Mouse (Mus musculus) adrenal gland, postnatal 25 days (tissue): ENCODE data around the gene Maml3. TPM values are rescaled to one million over a fixed set of nuclear protein-coding genes. Genes with fewer than 3 reads are reported as not detected.

Experiments
- DNase-seq: peaks from one replicate; pipeline ENCODE4 v3.0.0; 2021; ENCODE audit warnings: mixed read lengths
- total RNA-seq: library from RNA; stranded (reverse); gene quantifications from 2 replicates; pipeline ENCODE4 v1.2.3, GENCODE M21; 2021

Maml3 gene
- total RNA-seq, 1 experiment from 2014 or later, result 11.8 TPM

DNA sequence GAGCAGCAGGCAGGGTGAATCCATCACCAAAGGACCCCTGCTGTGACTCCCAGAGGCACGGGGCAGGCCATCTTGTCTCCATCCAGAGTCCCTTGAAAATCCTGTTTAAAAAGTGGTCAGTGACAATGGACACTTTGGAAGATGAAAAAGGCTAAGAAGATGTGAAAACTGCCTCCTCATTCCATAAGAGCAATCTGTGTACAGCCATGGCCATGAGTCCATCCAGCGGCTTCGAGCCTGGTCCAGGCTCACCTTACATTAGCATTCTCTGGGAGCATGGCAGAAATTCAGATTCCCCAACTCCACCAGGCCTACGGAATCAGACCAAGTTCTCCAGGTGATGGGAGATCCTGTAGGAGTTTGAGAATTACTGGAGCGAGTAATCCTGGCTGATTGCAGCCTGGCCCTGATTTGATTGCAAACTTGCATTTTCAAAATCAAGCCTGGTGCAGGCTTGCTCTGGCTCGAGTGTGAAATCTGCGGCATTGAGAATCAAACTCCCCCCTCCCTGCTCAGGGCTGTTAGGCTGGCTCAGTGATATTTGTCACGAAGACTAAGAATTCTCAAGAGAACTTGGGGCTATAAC, 402.1 kb downstream of the Maml3 start:
- no peak for DNase-seq

DNA sequence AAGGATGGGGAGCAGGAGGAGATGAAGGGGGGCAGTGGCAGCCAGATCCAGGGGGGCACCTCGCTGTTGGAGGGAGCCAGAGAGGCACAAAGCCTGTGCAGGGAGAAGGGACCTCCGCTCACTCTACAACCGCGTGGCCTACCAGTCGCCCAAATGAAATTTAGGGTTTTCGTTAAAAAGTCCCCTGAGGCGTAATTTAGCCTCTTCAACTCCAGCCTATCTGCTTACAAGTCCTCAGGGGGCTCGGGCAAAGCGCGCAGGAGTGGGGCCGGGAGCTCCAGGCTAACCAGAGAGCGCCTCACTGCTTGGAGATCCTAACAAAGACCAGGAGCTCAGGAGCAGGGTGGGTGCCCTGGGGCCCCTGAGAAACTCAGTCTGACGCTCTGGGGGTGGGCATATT, 402.9 kb downstream of the Maml3 start:
- no peak for DNase-seq

DNA sequence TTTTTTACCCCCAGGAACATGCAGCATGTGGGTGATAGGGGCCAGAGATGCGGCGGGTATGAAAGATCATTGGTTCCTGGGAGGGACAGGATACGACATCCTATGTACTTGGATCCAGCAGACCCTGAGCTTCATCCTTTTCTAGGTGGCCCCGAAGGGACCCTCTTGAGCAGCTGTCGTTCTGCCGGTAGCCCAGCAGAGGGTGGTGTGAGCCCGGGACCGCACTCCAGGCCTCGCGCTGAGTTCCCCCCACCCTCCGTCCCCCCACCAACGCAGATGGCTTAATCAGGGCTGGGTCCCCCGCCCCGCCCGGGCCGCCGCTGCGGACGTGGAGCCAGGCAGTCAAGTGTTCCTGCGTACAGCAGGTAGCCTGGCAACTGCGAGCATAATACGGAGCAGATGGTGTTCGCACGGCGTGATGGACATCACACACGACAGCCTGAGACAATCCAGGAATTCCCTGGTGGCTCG, 403.6 kb downstream of the Maml3 start:
- peak; percentile 75 for DNase-seq

DNA sequence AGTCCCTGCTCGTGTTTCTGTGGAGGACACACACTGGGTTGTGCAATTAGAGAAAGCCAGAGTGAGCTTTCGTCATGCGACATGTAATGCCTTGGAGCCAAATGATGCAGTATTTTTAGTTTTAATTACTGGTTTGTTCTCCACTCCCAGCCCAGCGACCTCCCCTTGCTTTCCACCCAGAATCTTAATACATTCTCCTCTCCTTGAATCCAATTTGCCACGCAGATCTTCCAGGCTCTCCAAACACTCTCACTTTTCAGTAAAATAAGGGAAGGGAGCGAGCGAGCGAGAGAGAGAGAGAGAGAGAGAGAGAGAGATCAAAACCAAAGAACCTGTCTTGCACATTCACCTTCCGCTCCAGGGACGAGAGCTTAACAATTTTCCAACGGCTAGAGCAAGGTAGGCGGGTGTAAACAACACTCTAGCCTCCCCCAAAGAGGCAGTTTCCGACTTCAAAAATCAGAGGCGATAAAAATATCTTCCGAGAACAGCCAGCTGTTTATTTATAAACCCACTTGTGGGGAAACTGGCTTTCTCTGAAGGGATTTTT, 404.1 kb downstream of the Maml3 start:
- no peak for DNase-seq

DNA sequence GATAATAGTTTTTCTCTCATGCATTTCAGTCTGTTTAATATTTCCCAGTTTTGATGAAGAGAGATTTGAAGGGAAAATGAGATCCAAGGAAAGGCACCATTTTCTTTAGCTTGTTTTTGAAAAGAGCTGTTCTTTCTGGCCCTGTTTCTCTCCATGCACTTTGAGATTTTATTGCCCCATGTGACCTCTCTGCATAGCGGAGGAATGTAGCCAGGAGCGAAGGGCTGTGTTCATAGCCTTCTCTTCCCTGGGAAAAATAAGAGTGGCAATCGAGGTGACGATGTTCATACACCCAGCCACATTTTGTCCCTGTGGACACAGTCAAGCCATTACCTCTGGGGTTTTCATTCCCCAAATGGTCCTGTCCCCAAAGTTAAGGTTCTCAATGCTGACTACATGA, 404.8 kb downstream of the Maml3 start:
- no peak for DNase-seq

DNA sequence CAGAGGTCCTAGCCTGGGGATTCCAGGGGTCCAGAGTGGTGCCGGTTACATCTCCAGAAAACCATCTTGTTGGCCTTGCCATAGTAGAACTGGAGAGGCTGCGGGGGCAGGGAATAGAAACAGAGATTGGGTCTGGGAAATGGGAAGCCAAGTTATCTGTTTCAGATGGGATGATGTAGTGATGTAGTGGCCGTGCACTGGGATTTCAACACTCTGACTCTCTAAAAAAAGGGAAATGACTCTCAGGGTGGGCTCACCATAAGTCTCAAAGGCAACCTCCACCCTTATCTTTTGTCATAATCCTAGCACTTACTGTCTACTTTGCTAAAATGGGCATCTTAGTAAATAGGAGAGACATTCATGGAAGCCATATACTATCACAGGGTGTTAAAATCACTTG, 406.9 kb downstream of the Maml3 start:
- no peak for DNase-seq

DNA sequence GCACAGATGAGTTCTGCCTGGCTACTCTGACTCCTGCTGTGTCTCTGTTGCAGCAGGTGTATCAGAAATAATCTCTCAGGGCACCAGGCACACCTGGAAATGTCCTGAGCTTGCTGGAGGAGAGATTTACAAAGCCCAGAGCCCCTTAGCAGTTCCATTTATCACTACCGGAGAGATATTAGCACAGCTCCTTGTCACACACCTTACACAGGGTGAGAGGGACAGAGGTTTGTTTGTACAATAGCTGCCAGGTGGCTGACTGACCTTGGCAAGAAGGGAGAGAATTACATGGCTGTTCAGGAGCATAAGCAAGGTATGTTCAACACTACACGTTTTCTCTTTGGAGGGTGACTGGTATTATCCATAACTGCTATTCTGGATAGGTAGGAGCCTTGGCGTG, 409.2 kb downstream of the Maml3 start:
- no peak for DNase-seq

DNA sequence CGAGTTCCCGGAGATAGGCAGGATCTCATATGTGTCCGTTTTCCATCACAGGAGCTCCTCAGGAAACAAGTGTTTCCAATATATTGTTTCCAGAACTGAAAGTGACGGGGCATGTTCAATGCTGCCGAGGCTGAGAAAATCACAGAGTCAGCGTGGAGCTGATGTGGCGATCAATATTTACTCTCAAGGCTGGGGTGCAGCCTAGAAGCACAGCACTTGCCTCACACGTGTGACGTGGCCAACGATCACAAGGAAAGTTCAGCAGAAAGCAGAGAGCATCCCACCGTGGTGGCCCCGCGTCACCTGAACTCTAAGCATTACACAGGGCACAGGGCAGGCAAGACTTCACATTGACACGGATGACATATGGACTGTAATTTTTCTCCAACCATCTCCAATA, 410.3 kb downstream of the Maml3 start:
- no peak for DNase-seq

DNA sequence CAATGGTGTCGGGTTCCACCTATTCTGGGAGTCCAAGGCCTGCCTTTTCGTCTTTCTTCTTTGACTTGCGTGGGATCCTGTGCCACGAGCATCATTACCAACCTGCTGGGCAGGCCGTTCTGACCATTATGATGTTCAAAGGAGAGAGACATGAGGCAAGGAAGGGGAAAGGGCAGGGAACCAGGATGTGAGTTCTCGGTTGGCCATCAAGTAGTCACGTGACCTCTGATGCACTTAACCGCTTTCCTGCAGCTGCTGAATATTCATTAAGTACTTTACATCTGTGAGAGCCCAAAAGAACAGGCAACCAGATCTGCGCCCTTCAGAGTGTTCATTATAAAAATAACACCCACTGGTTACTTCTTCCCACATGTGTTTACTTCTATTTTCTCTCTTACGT, 411.7 kb downstream of the Maml3 start:
- DNase-seq, result no peak

DNA sequence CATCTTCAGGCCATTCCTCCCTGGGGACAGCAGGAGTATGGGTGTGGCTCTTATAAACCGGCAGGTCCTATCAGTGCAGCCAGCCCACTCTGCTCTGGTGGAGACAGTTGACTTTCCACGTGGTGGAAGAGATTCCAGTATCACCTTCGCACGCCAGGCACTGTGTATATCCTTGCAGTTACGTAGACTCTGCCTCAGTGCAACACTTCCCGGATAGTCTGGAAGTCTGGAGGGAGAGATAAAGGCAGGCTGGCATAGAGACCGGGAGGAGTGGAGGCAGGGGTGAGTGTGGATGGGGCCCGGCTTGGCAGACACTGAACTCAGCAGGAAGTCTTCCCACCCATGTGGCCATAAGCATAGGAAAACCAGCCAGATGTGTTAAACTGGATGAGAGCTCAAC, 416.2 kb downstream of the Maml3 start:
- DNase-seq, result no peak

DNA sequence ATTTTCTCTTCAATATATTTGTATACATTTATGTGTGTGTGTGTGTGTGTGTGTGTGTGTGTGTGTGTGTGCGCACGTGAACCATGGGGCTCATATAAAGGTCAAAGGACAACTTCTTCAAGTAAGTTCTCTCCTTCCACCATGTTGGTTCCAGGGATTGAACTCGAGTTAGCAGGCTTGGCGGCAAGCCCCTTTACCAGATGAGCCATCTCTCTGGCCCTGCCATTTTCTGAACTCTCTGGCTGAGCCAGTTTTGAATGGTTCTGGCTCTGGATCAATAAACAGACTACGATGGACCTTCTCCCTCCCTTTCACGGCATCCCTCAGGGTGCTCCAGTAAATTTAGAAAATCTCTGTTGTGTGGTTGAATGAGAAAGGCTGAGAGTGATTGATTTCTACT, 418.1 kb downstream of the Maml3 start:
- no peak for DNase-seq

DNA sequence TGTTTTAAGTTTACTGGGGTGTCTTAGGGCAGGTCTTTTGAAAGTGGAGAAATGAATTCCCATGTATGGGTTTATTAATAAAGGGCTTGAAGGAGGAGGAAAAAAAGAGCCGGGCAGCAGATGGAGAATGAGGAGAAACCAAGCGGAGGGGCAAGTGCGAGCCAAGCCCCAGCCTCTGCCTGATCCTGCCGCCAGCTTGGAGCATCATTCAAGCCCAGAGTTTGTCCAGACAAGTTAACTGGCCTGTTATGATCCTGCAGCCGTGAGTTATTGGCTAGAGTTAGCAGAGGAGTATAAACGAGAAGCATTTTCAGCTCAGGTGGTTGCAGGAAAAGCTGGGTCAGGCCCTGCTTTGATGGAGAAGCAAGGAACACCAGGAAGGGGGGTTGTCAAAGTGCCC, 418.6 kb downstream of the Maml3 start:
- no peak for DNase-seq

DNA sequence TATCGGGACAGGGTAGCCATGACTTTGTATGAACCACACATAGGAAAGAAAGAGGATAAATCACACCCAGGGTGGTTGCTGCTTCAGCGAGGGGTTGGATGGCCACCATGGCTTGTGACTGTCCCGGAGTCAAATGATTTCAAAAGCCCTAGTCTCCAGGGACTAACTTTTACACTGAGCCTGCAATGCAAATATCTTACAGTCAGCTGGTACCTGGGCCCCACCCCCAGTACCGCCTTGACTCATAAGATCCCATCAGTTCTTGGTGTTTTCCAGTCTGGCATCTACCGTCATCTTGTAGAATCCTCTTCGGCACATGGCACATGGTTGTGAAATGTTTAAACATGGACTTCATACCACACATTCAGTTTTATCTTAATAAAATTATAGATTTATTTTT, 419.3 kb downstream of the Maml3 start:
- DNase-seq, result no peak

DNA sequence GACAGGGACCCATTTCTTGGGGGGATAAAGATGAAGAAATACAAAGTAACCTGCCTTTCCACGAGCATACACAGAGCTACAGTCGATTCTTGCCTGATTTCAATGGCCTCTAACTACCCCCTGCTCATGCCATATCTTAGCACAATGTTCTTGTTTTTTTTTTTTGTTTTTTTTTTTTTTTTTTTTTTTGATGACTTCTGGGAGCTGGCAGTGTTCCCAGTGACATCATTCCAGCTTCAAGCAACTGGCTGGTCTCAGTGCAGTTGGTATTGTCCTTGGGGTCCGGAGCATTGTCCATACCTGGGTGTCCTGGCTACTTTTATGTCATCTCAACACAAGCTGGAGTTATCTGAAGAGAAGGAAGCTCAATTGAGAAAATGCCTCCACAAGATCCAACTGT, 429.9 kb downstream of the Maml3 start:
- peak; percentile 50 for DNase-seq

DNA sequence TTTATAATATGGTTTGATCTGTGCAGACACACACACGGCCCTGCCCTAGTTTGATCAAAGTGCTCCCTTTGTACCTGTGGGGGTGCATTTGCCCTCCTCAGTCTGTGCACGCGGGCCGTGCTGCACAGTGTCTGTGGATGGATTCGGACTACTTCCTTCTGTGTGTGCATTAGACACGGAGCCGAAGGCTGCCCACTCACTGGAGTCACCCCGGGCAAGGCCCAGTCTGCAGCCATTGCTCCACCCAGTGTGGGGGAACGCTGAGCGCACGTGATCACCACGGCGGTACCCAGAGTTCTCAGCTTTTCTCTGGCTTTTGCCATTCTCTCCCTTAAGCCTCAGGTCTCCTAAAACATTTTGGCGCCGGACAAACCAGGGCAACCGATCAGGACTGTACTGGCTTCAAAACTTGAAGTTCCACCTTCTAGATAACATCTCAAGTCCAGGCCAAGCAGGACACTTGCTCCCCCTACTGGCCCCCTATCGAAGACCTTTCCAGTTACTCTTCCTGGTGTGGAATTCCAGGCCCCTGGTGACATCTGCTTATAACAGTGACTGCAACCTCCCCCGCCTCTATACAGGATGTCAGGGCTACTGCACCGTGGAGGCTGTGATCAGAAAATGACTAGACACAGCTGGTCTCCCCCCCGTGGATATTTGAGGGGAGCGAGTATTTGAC, 431.3 kb downstream of the Maml3 start:
- peak; percentile 66 for DNase-seq

DNA sequence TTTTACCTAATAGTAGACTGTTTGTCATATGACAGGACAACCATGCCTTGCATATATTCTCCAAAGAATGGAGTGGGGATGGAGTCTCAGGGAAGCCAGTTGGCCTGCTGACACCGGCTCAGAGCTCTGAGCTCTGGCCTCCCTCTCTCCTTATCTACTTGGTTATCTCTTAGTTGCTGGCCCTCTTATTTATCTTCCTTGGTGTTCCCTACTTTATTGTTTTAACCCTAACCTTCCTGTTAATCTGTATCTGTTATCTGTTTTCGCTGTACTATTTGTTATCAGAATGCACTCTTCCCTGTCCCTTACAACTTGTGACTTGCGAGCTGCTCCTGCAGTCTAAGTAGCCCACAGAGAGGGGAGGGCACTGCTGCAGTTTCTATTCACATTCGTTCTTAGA, 432.2 kb downstream of the Maml3 start:
- DNase-seq, result no peak

DNA sequence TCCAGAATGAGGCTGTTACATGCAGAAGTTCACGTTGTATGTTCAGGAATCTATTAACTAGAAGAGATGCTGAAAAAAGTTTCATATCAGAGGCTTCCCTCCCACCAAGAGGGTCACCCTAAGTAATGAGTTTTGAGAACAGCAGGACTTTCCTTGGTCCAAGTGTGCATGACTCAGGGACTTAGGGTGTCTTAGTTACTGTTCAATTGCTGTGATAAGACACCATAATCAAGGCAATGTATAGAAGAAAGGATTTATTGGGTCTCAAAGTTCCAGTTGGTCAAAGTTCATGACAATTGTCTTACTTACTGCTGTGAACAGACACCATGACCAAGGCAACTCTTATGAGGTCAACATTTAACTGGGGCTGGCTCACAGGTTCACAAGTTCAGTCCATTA, 433.8 kb downstream of the Maml3 start:
- no peak for DNase-seq

DNA sequence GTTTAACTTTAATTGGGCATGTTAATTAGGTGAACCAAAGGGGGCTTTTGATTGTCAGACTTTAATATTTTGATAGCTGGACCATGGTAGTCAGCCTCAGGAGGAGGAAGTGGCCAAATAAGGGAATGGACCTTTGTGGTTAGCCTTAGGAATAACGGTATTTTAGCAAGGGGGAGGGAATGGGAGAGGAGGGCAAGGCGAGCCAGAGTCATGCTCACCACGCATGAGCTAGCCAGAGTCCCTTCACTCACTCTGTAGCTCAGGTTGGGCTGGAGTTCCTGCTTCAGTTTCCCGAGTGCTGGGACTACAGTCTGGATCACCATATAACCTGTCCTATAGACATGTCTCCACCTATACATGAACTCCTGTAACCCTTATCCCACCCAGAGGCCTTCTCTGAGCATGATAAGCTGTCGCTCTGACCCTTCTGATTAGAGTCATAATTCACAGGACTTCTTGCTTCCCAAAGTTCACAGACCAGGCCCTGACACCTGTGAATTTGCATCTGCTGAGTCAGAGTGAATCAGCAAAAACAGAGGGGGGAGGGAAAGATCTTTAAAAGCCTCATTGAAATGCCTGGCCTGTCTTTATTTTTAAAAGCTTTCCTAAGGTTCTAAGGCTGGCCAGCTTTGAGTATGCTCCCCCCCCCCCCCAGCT, 434.3 kb downstream of the Maml3 start:
- DNase-seq, result no peak

DNA sequence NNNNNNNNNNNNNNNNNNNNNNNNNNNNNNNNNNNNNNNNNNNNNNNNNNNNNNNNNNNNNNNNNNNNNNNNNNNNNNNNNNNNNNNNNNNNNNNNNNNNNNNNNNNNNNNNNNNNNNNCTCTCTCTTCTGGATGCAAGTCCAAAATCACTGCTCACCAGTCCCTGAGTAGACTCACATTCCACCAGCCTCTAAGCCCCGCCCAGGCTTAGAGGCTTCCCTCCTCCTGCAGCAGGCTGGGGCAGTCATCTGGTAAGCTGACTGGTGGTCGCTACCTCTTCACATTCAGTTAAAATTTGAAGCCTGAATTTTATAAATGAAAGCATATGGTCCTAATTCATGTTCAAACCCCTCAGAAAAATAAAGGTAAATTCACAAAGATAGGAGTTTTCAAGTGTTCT, 436.3 kb downstream of the Maml3 start:
- no peak for DNase-seq

DNA sequence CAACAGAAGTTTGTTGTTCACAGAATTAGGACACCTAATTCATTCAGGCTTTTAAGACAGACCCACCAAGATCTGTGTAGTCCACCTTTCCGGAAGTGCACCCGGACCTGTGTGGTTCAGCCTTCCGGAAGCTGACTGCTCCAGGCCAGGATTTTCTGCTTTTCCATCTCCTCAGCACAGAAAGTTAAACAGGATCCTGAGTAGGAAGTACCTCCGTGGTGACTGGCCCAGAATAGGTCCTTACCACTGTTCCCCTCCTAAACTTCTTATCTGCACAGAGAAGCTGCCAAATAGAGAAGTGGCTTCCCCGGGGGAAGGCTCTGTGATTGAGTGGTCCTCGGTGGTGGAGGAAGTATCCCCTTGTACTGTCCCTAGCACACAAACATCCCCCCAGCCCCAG, 442.3 kb downstream of the Maml3 start:
- no peak for DNase-seq

DNA sequence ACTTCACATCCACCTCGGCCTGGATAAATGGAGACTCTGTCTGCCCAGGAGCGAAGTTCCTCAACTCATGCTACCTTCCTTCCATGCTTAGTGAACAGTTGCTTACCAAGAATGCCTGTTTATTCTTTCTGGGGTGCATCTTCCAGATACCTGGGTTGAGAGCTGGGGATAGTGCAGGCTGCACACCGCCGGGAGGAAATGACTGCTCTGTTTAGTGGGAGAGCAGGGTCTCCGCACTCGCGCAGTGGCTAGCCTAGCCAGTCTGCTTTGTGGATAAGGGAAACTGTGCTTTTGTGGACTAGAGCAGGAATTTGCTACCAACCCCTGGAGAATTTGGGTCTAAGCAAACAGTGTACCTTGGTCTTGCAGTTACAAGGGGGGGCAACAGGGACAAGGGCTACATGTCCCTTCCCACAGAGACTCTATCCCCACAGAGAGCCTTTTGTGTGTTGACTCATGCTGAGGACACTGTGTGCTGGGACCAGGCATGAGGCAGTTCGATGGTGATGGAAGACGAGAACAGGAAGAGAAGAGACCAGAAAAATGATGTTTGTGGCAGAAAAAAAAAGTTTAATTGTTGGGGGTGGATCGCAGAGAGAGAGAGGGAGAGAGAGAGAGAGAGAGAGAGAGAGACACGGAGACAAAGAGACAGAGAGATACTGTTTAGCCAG, 442.9 kb downstream of the Maml3 start:
- DNase-seq, result no peak

DNA sequence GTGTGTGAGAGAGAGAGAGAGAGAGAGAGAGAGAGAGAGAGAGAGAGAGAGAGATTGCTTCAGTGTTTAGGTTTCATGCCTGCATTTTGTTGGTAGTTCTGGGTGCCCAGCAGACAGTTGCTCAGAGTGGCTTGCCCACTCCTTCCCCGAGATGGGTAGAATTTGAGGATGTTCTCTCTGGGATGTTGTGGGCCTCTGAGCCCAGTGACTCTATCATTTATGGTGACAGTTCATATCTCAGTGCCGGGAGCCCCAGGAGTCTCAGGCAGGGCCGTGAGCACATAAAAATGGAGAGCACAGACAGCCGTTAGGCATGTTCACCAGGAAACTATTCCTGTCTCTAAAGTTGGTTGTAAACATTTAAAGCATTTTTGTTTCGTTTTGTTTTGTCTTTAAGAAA, 443.5 kb downstream of the Maml3 start:
- DNase-seq, result no peak

DNA sequence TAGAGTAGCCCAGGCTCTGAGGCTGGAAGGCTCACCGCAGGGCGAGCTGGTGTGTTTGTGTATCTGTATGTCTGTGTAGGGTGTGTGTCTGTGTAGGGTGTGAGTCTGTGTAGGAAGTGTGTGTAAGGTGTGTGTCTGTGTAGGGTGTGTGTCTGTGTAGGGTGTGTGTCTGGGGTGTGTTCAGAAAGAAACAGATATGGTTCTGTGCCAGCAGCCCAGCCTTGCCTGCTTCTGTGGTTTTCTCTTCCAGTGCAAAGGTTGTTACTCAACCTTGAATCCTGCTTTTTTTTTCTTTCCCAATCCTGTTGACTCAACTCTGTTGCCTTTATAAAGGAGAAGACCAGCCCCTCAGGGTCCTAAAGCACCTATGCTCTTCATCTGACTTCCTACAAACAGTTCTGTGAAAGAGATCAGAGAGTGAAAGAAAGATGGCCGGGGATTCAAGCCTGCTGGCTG, 444.0 kb downstream of the Maml3 start:
- DNase-seq, result peak; percentile 23
